Mouse (Mus musculus) naive thymus-derived CD4-positive, alpha-beta T cell, adult 5 months (primary cell): ENCODE results near the gene Msx1. TPM values are rescaled to one million over a fixed set of nuclear protein-coding genes. Genes with fewer than 3 reads are reported as not detected.

Experiments used
- polyA plus RNA-seq: library from polyadenylated mRNA; unstranded; fragments of 100-300 nt; shearing (Covaris generic); gene quantifications from one replicate; pipeline ENCODE4 v1.2.1, GENCODE M21; 2017

Gene Msx1
- polyA plus RNA-seq, result not detected

GRCm38 (mm10) chr5:37824461-37824795, at the start of gene Msx1:
Gene Msx1 (minus strand): TSS chr5:37824583.

Other genes with a start within 250 kb of the Msx1 start
- gene Stk32b, start 107.4 kb downstream of the Msx1 start, polyA plus RNA-seq, result not detected
- not detected for gene Cytl1, start 89.1 kb downstream of the Msx1 start, polyA plus RNA-seq
- gene Stx18, start 214.2 kb upstream of the Msx1 start, polyA plus RNA-seq, result 28.4 TPM